Mouse (Mus musculus): ENCODE data around the gene Olfr912. TPM values are rescaled to one million over a fixed set of nuclear protein-coding genes. Genes with fewer than 3 reads are reported as not detected.

Olfr912 gene
- not detected for total RNA-seq (2021)
- long read RNA-seq = 0 reads

DNA sequence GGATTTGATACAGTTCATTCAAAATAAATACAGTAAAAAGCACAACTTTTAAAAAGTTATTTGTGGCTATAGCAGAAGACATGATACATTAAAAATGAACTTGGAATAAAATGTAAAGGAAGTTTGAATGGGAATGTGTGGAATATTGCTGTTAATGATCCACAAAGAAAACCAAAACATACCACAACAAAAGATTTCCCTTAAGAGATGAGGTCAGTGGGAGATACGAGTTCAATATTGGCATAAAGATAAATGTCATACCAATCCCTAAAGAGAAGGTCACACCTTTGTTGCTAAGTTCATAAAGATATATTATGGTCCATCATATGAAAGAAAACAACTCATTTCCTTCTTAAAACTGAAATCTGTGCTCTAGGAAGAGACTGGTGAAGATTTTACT, at the start of gene Olfr912:
TSS of gene Olfr912 (plus strand) at position 301 of the 400 bp plus-strand sequence.
- DNase-seq (ENCODE audit: low spot score in 2 of 2) = no peak

DNA sequence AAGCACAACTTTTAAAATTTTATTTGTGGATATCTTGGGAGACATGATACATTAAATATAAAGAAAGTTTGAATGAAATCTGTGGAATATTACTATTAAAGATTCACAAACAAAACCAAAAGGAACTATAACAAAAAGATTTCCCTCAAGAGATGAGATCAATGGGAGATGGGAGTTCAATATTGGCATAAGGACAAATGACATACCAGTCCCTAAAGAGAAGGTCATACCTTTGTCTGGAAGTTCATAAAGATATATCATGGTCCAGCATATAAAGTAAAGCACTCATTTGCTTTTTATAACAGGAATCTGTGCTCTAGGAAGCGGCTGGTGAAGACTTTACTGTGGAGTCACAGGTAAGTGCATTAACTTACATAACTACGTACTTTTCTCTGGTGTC, 42.4 kb upstream of the Olfr912 start, which contains the start of gene Olfr910:
TSS of gene Olfr910 (plus strand) at position 301 of the 400 bp plus-strand sequence.
- no peak for DNase-seq (ENCODE audit: low spot score in 2 of 2)

DNA sequence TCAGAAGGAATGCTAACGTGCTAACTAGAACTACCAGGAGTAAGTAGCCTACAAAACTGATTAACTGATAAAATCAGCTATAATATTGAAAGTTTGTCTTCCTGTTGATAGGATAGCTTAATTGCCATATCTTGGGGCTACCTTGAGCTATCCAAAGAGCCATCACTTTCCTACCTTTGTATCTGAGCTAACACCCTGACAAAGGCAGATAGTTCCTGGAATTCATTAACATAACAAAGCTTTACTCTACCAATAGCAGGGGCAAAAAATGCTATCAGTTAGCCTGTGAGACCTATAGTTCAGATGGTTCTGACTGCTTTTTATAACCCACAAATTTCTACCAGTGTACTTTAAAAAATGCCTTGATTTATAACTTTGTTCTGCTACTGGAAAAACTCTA, 11.1 kb downstream of the Olfr912 start:
- DNase-seq (ENCODE audit: low spot score in 2 of 2) = no peak

DNA sequence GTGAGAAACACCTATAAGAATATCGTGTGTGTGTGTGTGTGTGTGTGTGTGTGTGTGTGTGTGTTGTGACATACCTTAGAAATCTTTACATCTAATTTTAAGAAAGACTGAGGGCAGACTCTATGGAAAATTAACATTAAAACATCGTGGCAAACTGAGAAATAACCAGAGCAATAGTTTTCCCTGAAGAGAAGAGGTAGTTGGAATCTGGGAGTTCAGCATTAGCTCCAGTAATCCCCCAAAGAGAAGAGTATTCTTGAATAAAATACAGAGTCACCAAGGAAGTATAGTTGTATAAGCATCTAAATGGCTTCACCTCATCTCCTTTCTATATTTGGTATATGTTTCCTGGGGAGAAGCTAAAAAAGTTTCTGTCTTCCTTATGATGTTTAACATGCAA, 12.5 kb downstream of the Olfr912 start, which contains the start of gene Olfr913:
TSS of gene Olfr913 (plus strand) at position 301 of the 400 bp plus-strand sequence.
- DNase-seq (ENCODE audit: low spot score in 2 of 2) = no peak

DNA sequence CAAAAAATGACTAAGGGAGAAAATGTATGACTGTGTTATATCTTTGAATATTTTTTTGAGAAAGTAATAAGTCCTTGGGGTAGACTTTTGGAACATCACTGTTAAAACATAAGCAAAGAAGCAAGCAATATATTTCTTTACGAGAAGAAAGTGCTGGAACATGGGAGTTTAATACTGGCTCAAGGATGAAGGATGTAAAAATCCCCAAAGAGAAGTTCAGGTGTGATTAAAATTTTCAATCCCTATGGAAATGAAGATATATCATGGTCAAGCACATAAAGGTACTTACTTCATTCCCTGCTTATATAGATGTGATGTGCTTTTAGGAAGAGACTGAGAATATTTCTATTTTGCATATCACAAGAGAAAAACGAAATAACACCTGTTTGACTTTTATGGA, 24.8 kb downstream of the Olfr912 start, which contains the start of gene Olfr914:
TSS of gene Olfr914 (plus strand) at position 301 of the 400 bp plus-strand sequence.
- no peak for DNase-seq (ENCODE audit: low spot score in 2 of 2)

DNA sequence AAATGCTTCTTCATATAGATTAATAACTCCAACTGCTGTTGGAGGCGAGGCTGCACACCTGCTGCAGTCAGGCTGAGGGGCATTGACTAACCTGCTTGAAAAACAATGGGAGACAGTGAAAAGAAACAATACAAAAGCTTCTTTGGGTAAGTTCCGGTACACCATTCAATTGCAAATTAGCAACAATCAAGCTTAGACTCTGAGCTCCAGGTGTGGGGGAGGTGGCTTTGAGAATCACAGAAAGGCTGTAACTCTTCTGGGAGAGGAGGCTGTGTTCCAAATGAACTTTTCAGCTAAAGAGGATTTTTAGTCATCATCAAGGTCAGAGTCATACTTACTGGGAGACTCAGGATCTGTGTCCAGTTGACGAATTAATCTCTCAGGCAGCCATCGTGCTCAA, 52.4 kb downstream of the Olfr912 start:
- DNase-seq (ENCODE audit: low spot score in 2 of 2) = no peak

Other genes with a start within 250 kb of the Olfr912 start
- not detected for gene Olfr898, start 231.8 kb upstream of the Olfr912 start, total RNA-seq (2021)
- gene Olfr250, start 213.3 kb upstream of the Olfr912 start, total RNA-seq (2021) = not detected
- gene Olfr251, start 203.1 kb upstream of the Olfr912 start, total RNA-seq (2021) = not detected
- gene Olfr147, start 178.5 kb upstream of the Olfr912 start, total RNA-seq (2021) = not detected
- gene Olfr901, start 150.7 kb upstream of the Olfr912 start, total RNA-seq (2021) = not detected
- not detected for gene Olfr902, start 132.5 kb upstream of the Olfr912 start, total RNA-seq (2021)
- not detected for gene Olfr904, start 117.0 kb upstream of the Olfr912 start, total RNA-seq (2021)
- under 1 TPM in 1 of 2 experiments, not detected in 1; 0.07 TPM for gene Olfr905, start 109.1 kb upstream of the Olfr912 start, total RNA-seq (2021)
- not detected for gene Olfr906, start 93.1 kb upstream of the Olfr912 start, total RNA-seq (2021)
- not detected for gene Olfr907, start 84.4 kb upstream of the Olfr912 start, total RNA-seq (2021)
- not detected for gene Olfr911-ps1, start 58.6 kb upstream of the Olfr912 start, total RNA-seq (2021)
- not detected for gene Olfr910, start 42.3 kb upstream of the Olfr912 start, total RNA-seq (2021)
- gene Olfr913, start 12.6 kb downstream of the Olfr912 start, total RNA-seq (2021) = not detected
- not detected for gene Olfr914, start 24.9 kb downstream of the Olfr912 start, total RNA-seq (2021)
- not detected for gene Olfr916, start 79.7 kb downstream of the Olfr912 start, total RNA-seq (2021)
- gene Olfr917, start 85.7 kb downstream of the Olfr912 start, total RNA-seq (2021) = not detected
- not detected for gene Olfr918, start 94.4 kb downstream of the Olfr912 start, total RNA-seq (2021)
- not detected for gene Olfr919, start 123.5 kb downstream of the Olfr912 start, total RNA-seq (2021)
- 10 to 100 TPM in 1 of 2 experiments, 1 to 10 TPM in 1; 9.3 to 12.0 TPM for gene Vwa5a, start 138.1 kb downstream of the Olfr912 start, total RNA-seq (2021)
- gene Olfr920, start 172.1 kb downstream of the Olfr912 start, total RNA-seq (2021) = not detected
- not detected for gene Olfr921, start 192.9 kb downstream of the Olfr912 start, total RNA-seq (2021)
- not detected for gene Olfr922, start 234.4 kb downstream of the Olfr912 start, total RNA-seq (2021)
- not detected for gene Olfr923, start 246.4 kb downstream of the Olfr912 start, total RNA-seq (2021)